Comparison of ENCODE assay signal across 8 mouse cellular contexts in the genomic region with DNA sequence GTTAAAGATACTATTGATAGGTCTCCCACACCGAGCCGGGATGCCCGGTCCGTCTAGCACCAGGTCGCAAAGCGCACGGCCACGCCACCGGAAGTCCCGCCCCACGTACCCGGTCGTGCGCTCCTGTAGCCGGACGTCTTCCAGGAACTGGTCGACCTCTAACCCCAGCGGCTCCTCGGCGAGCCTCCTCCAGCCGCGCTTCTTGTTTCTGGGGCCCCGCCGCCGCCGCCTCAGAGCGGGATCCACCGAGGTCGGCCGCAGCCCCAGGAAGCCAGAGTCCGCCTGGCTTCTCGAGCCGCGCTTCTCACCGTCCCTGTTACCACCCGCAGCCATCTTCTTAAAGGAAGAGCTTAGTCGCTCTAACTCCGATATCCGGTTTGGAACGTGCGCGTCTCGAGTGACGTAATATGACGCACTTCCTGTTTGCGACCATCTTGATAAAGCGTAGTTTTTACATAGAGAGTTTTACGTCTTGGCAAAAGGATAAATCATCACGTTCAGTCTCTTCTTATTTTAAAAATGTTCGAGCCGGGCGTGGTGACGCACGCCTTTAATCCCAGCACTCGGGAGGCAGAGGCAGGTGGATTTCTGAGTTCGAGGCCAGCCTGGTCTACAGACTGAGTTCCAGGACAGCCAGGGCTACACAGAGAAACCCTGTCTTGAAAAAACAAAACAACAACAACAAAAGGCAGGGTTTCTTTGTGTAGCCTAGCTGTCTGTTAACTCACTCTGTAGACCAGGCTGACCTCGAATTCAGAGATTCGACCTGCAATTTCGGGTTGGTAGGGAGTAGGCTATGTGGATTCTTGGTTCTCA. TPM values are rescaled to one million over a fixed set of nuclear protein-coding genes. Genes with fewer than 3 reads are reported as not detected.
DNase-seq lines count a peak whose midpoint lies in the region; ATAC-seq and TF ChIP-seq lines count a peak whose summit lies in the region.

Gene Nop53, minus strand, starts transcription at position 354 of the 816 bp plus-strand sequence.

- peak; percentile 85 for TF ChIP-seq POLR2A in heart, adult 2 months (IDR thresholded peaks at IDR 0.05; ENCODE audit: insufficient read depth, low read depth, low read length)

- intact Hi-C loops in heart, adult 2 months (cut with DNase I): loop anchor here (1.0 to 10.0 kb wide), 2 partner anchors 9 to 339 kb away; partner anchors contain the start of gene Ccdc9

- no peak for TF ChIP-seq CTCF in heart, adult 2 months (IDR thresholded peaks at IDR 0.05)

- TF ChIP-seq EP300 in heart, adult 2 months (IDR thresholded peaks at IDR 0.05; ENCODE audit: insufficient read depth, low read depth, low read length): 0 out of 2 replicates have a peak, but pooled peaks have one; percentile 23

- peak; percentile 88 for ATAC-seq in embryonic facial prominence, embryonic 13.5 days (ENCODE audit: insufficient number of reproducible peaks, insufficient read depth, low FRiP score, low TSS enrichment, low read depth)
- peak; percentile 91 for ATAC-seq in limb, embryonic 13.5 days (ENCODE audit: low FRiP score, low read depth)
- ATAC-seq in midbrain, embryonic 16.5 days: peak; percentile 96

- peak within 1 kb of the TSS; percentile 87 for H3K4me2 ChIP-seq in embryonic facial prominence, embryonic 13.5 days
- peak within 1 kb of the TSS; percentile 91 for H3K4me2 ChIP-seq in limb, embryonic 13.5 days (replicated peaks)
- H3K4me2 ChIP-seq in midbrain, embryonic 16.5 days (ENCODE audit: low read length): peak within 1 kb of the TSS; percentile 83

- no peaks in the 10 kb centered on the region; the same call in none of the 2 replicates for H3K79me2 ChIP-seq in heart, adult 2 months (replicated peaks; ENCODE audit: control insufficient read depth, insufficient read depth, low read length)

- H3K4me3 ChIP-seq in embryonic facial prominence, embryonic 13.5 days: peak within 1 kb of the TSS; percentile 74
- peak within 1 kb of the TSS; percentile 94 for H3K4me3 ChIP-seq in heart, adult 2 months
- H3K4me3 ChIP-seq in limb, embryonic 13.5 days: peak within 1 kb of the TSS; percentile 69
- peak within 1 kb of the TSS; percentile 77 for H3K4me3 ChIP-seq in midbrain, embryonic 16.5 days (ENCODE audit: low read depth, low read length)

- 2% methylated on average over 59 of the region's 59 CpGs for WGBS in embryonic facial prominence, embryonic 13.5 days
- 2% methylated on average over 59 of the region's 59 CpGs for WGBS in heart, adult 2 months
- WGBS in limb, embryonic 13.5 days: 2% methylated on average over 59 of the region's 59 CpGs
- WGBS in midbrain, embryonic 16.5 days: 1% methylated on average over 59 of the region's 59 CpGs

- peaks cover 51% of the 10 kb centered on the region for H3K36me3 ChIP-seq in embryonic facial prominence, embryonic 13.5 days
- peaks cover 18% of the 10 kb centered on the region for H3K36me3 ChIP-seq in heart, adult 2 months (ENCODE audit: control insufficient read depth, insufficient read depth, low read length)
- H3K36me3 ChIP-seq in limb, embryonic 13.5 days: peaks cover 51% of the 10 kb centered on the region
- H3K36me3 ChIP-seq in midbrain, embryonic 16.5 days (ENCODE audit: control insufficient read depth, insufficient read depth, low read length): peaks cover 21% of the 10 kb centered on the region

- H3K27ac ChIP-seq in embryonic facial prominence, embryonic 13.5 days: peak within 1 kb of the TSS; percentile 96
- H3K27ac ChIP-seq in heart, adult 2 months: peak within 1 kb of the TSS; percentile 98
- H3K27ac ChIP-seq in limb, embryonic 13.5 days: peak within 1 kb of the TSS; percentile 93
- H3K27ac ChIP-seq in midbrain, embryonic 16.5 days (ENCODE audit: low read length): peak within 1 kb of the TSS; percentile 97

- peaks cover 31% of the 10 kb centered on the region for H3K4me1 ChIP-seq in embryonic facial prominence, embryonic 13.5 days
- H3K4me1 ChIP-seq in heart, adult 2 months (ENCODE audit: control insufficient read depth, insufficient read depth, low read length): peaks cover 17% of the 10 kb centered on the region
- peaks cover 27% of the 10 kb centered on the region for H3K4me1 ChIP-seq in limb, embryonic 13.5 days
- H3K4me1 ChIP-seq in midbrain, embryonic 16.5 days (ENCODE audit: control insufficient read depth, insufficient read depth, low read length): peaks cover 16% of the 10 kb centered on the region

- peak within 1 kb of the TSS; percentile 83 for H3K9ac ChIP-seq in embryonic facial prominence, embryonic 13.5 days
- H3K9ac ChIP-seq in heart, adult 2 months (ENCODE audit: low read depth, low read length): peak within 1 kb of the TSS; percentile 76
- H3K9ac ChIP-seq in limb, embryonic 13.5 days: peak within 1 kb of the TSS; percentile 75
- H3K9ac ChIP-seq in midbrain, embryonic 16.5 days (ENCODE audit: low read depth, low read length): peak within 1 kb of the TSS; percentile 85

- no peaks in the 10 kb centered on the region for H3K27me3 ChIP-seq in embryonic facial prominence, embryonic 13.5 days
- no peaks in the 10 kb centered on the region for H3K27me3 ChIP-seq in heart, adult 2 months (ENCODE audit: control insufficient read depth, insufficient read depth, low read length)
- H3K27me3 ChIP-seq in limb, embryonic 13.5 days: 0 out of 2 replicates have a peak, but pooled peaks cover 4% of the 10 kb centered on the region
- H3K27me3 ChIP-seq in midbrain, embryonic 16.5 days (ENCODE audit: control insufficient read depth, insufficient read depth, low read depth, low read length): no peaks in the 10 kb centered on the region

- no peaks in the 10 kb centered on the region for H3K9me3 ChIP-seq in embryonic facial prominence, embryonic 13.5 days
- no peaks in the 10 kb centered on the region for H3K9me3 ChIP-seq in limb, embryonic 13.5 days
- no peaks in the 10 kb centered on the region for H3K9me3 ChIP-seq in midbrain, embryonic 16.5 days (replicated peaks; ENCODE audit: control insufficient read depth, low read length, poor library complexity, severe bottlenecking)

- peak; percentile 94 for DNase-seq in 3134 (ENCODE audit: extremely low read depth, insufficient read length, low spot score)
- peak; percentile 92 to 96 for DNase-seq in adrenal gland, postnatal 36 days
- peak; percentile 94 to 95 for DNase-seq in heart, adult 2 months
- DNase-seq in kidney, adult 8-10 months: peak; percentile 96
- peak; percentile 89 to 92 for DNase-seq in spleen, postnatal 10 days (ENCODE audit: low spot score in 2 of 2)

RNA-seq across cellular contexts. Expression of gene Nop53, which starts in this region (rescaled TPM):
- total RNA-seq in adrenal gland, postnatal 36 days (2021): 100 to 1,000 TPM; 181 to 189 TPM
- polyA plus RNA-seq in embryonic facial prominence, embryonic 13.5 days (2015; fragmentation: Nextera tagmentation; extraction: Ambion mirVana): 210 and 222 TPM in 2 replicates
- 100 to 1,000 TPM; 117 to 143 TPM for total RNA-seq in heart, adult 2 months (2021)
- 56.3 and 60.0 TPM in 2 replicates for polyA plus RNA-seq in heart, adult 2 months (2012; rRNA removed)
- polyA plus RNA-seq in limb, embryonic 13.5 days (2015; fragmentation: Nextera tagmentation; extraction: Ambion mirVana): 184 and 201 TPM in 2 replicates
- polyA plus RNA-seq in midbrain, embryonic 16.5 days (2015; fragmentation: Nextera tagmentation; extraction: Ambion mirVana): 108 and 110 TPM in 2 replicates

Comparison
In these comparisons a context has a peak if more than half of its experiments do, and no peak if none do; other contexts are left out.
1. Peak in every context shown above with its lines: DNase-seq, ATAC-seq, H3K4me3 ChIP-seq and H3K27ac ChIP-seq.